Mouse (Mus musculus): ENCODE results near the gene Auts2. TPM values are rescaled to one million over a fixed set of nuclear protein-coding genes. Genes with fewer than 3 reads are reported as not detected.

Gene Auts2
- total RNA-seq, 2 experiments from 2014 or later: 33.6 to 40.6 TPM

DNA sequence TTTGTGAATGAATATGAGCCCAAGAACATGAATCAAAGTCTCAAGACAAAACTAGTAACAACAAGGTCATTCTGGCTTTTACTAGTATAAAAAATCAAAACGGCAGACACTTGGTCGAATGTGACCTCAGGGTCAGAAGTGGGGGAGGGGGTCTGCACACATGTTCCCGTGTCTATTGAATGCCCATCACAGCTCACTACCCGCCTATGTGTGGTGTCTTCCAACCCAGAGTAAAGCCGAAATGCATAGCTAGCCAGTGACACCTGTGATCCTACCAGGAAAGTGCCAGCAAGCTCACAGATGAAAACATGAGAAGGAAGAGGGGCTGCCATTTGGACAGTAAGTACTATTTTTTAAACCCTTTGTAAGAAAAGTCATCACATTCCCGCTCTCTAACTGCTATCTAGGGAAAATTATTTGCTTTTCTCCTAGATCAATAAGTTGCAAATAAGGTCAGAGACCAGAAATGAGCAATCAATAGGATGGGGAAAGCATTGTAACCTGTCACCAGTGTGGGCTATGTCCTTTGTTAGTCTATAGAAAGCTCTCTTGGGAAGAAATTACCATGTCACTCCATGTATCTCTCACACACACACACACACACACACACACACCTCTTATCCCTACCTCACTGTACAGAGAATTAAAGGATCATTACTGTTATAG lies 94.6 kb downstream of the Auts2 start:
- no peak for DNase-seq

DNA sequence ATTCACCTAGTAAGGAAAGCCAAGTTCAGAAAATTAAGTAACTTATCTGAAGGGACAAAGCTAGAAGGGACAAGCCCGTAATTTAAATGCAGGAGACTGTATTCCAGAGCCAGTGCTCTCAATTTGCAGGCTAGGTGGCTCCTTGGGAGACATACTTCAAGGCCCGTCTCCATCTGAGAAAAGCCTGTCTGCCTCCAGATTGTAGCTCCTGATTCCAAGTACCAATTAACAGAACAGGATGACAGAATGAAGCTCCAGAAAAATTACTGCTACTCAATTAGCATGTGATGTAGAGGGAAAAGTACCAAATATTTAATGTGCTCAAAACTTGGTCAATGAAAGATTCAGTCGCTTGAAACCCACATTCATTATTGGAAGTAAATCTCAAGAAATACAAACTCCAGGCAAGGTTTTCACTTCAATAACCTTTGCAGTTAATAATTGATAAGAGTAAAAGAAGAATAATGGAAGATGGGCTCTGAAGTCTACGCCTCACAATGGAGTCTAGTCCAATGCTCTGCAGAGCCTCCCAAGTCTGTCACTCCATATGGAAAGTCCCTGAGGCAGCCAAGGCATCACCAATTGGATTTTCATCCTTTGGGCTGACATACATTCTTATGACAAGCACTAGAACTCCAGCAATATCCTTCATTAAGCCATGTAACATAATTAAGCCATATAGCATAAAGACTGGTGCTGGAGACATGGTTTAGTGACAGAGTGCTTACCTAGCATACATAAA lies 97.8 kb downstream of the Auts2 start:
- no peak for DNase-seq

DNA sequence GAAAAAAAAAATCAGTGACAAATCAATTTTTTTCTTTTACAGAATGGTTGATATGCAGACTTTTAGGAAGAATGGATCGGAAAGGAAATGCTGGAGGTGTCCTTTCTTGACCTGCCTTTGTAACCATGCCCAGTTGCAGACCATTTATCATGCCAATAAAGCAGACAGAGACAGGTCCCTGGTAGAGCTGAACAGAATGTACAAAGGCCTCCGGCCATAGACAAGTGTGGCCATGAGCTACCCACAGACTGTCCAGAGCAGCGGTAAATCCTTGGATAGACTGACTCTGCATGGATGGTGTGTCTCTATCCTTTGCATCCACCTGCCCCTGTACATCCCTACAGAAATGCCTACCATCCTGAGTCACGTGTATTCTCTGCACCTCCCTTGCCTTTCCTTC lies 100.2 kb downstream of the Auts2 start:
- DNase-seq: peak; percentile 20 to 29

DNA sequence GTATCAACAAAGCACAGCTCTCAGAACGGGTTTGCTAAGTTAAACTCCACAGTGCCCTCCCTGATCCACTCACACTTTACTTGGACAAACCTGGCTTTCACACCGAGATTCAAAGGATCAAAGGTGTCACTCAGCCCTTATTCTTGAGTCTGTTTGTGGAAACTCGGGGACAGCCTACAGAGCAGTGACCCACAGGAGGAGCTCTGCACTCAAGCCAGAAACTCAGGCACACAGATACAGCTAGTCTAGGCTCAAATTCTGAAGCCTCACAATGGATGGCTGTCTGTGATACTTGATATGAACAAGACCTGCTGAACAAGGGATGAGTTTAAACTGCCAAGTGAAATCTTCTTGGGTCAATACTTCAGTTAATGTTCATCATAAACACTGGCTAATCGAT lies 104.7 kb downstream of the Auts2 start:
- peak in 1 of 2 experiments; percentile 10 for DNase-seq

DNA sequence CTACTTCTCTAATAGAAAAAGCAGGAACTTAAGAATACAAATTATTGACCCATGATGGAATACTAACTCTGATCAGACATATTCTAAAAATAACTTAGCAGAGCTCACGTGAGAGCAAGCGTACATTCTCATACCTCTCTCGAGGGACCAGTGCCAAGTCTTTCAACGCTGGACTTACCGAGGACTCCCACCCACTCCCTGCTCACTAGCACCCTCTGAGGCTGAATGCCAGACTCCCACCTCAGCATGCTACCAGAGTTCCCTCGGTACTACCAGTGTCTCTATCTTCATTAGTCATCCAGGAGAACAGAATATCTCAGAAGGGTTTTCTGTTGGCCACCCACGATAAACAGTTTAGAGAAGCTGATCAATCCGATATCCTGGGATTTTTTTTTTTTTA lies 105.2 kb downstream of the Auts2 start:
- DNase-seq: no peak

DNA sequence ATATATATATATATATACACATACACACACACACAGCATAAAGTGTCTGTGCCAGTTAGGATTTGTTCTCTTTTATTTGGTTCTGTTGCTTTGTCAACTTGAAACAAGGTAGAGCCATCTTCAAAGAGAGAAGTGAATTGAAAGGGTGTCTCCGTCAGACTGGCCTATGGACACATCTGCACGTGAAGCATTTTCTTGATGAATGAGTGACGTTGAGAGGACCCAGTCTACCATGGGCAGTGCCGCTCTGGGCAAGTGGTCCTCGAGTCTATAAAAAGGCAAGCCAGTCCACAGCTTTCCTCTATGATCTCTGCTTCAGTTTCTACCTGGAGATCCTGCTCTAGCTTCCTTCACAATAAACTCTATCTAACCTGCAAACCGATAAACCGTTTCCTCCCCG lies 105.7 kb downstream of the Auts2 start:
- no peak for DNase-seq

DNA sequence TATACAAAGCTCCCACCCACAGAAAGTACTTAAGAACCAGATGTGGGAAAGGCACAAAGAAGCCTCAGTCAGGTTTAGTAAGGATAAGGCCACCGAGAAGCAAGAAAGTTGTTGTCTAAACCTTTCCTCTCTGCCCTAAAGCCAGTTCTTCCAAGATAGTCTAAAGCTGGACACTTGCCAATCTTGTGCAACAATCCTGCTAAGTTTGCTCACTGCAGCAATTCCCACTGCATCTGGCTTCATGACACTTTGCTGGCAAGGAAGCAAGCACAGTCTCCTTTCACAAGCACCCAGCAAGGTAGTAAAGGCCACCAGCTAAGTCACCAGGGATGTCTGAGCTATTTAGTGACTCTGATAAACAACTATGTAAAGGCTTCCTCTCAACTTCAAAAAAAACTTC lies 106.2 kb downstream of the Auts2 start:
- DNase-seq: peak; percentile 58 to 68

DNA sequence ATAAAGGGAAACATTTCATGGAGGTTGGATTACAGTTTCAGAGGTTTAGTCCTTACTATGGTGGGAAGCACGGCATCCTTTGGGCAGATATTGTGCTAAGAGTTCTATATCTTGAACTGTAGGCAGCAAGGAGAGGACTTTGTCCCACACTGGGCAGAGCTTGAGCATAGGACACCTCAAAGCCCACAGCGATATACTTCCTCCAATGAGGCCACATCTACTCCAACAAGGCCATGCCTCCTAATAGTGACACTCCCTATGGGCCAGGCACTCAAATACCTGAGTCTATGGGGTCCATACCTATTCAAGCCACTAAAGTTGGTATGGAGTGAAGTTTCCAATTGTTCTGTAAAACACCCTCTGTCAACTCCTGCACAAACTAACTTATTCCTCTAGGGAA lies 106.7 kb downstream of the Auts2 start:
- DNase-seq: no peak

DNA sequence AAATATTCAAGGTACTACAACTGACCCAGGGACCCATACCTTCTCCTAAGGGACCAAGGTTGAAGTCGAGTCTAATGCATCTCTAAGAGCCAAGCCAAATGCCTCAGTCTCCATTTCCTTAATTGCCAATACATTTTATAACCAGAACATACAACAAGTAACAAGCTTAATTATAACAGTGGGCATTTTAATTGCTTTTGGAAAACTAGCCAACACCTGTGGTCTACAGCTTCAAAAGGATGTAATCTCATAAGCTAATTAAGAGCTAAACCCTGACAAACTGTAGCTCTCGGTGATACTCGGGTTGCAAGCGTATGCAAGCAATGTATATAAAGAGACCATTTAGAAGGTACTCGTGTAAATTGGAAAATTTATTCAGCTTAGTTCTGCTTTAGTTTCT lies 107.7 kb downstream of the Auts2 start:
- DNase-seq: no peak

DNA sequence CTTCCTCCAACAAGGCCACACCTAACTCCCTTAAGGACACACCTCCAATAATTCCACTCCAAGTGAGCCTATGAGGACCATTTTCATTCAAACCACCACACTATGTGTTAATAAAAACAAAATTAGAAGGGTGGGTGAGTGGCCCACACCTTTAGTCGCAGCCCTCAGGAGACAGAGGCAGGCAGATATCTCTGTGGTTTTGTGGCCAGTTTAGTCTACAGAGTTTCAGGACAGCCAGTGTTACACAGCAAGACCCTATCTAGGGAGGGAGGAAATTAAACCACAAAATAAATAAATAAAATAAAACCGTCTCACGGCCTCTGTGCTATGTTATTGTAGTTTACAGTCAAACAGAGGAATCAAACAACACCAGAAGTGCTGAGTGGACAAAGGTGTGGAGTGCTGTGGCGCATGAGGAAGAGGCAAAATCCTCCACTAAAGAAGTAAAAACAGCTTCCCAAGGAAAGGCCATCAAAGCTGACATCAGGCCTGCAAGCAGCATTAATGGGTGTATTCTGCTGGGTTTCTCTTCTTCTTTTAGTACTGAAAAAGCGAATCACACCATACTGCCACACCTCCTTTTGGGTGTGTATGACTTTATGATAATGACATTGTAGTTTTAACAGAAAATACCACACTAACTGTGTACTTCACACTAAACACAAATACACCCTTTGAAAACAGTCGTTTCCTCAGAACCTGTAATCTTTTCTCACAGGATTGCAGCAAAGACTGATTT lies 109.6 kb downstream of the Auts2 start:
- no peak for DNase-seq

DNA sequence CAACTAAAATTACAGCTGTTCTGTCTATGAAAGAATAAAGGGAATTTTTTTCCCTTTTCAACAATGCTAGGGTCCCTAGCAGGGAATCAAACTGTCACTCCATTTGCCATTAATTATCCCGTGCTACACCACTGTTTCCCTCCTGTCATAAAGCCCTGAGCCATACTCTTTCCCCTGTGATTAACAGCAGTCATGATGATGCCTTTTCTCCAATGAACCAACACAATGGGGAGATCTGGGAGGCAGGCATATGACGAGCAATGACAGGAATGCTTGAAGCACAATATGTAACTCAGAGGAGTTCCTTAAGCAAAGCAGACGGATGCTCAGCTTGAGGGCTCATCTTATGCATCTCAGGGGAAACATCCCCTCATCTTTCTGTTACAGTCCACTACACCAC lies 113.8 kb downstream of the Auts2 start:
- no peak for DNase-seq

DNA sequence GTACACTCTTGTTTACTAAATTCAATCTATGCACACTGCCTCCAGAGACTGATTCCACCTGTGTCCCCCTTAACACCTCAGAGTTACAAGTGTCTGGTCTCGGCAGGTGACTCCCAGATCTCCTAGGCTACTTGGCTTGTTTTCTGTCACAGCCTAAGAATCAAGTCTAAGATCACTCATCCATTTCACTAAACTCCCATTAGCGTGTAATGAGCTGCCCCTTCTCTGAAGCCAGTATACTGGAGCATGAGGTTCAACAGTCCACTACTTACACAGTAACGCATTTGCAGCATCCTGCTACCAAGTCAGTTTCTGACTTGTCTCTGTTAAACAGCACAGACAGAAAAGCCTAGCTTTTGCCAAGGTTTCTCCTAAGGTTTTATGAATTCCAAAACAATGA lies 116.8 kb downstream of the Auts2 start:
- DNase-seq: no peak

DNA sequence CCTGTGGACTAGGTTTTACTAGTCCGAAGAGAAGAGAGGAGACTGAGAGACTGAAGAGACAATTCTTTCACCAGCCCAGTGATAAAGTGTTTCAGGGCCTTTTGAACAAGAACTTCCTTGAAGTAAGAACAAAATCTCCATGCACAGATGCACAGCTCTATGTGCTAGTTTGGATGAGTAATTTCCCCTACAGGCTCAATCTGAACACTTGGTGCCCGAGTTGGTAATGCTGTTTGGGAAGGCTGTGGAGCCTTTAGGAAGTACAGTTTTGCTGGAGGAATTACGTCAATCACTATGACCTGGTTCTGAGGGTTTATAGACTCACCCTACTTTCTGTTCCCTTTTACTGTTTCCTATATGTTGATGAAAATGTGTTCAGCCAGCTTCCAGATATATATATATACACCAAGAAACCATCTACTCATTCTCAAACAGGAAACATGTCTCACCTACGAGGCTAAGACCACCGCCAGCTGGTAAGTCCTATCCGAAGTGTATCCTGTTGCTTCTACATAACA lies 117.3 kb downstream of the Auts2 start:
- no peak for DNase-seq

DNA sequence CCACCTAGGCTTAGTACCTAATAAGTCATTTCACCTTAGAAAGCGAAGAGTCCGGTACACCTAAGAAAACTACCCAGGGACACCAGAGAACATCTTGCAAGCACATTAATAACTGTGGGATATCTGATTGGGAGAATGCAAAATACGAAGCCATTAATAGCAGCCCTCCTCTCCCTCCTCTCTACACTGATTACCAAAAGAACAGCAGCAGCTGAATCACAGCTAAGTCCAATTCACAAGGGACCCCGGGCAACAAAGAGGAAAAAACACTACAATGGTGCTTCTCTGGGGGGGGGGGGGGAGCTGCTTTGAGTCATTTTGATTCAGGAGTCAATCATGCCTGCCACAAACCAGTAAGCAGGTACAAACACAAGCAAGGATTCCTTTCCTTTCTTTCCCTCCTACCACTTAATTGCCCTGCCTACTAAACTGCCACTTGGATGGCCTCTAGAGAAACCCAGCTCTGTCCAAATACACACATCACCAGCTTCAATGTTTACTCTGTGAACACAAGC lies 132.7 kb downstream of the Auts2 start:
- DNase-seq: no peak

DNA sequence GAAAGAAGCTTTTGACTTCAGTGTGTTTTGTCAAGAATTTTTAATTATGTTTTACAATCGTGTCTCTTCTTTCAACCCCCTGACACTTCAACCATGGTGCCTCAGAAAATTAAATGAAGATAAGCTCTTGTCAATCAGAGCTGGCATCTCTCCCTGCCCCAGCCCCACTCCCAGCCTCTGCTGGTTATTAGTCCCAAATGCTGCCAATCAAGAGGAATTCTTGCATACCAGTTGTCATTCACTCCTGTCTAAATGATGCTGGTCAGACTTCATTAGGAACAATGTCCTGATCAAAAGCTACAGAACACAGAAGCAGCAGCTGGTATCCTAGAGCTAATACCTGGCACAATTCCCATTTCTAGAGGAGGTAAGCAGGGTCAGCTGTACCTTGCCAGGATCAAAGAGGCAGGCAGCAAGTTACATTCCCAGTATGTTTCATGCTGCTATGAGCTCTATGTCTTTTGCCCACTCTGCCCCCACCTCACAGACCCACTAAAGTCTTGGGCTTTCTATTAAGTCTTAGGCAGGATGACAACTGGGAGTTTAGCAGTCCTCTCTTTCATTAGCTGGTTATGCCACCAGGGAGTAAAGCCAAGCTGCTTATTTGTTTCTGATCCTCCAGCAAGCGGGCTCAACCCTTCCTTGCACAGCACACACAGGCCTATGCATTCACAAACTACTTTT lies 134.1 kb downstream of the Auts2 start:
- no peak for DNase-seq

DNA sequence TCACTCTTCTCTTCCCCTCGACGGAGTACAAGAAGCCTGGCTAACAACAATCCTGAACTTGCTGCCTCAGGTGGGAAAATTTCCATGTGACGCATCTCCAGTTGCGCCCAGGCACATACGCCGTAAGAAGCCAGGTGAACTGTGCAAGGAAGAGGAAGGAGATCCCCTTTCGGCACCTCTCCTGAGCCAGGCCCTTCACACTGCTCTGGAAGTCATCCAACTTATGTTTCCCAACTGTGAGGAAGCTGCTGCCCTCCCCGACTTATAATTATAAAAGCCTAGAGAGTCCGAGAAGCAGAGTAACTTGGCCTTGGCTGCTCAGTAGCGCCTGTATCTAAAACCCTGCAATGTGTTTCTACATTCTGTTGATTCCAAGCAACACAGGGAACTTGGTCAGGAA lies 142.6 kb downstream of the Auts2 start:
- no peak for DNase-seq

DNA sequence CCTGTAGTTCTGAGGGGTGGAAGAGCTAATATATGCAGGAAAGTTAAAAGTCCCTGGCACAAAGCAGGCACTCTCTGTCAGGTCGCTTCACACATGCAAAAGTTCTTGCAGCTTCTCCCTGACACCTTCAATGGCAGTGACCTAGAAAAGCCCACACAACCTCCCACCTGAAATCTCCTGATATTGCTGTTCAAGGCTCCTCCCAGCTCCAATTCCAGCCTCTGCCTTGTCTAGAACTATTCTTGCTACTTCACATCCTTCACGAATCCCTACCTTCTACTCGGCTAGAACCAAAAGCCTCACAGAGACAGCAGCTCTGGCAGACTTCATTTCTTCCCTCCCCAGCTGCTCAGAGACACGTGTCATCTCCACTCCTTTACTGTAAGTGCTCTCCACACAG lies 143.7 kb downstream of the Auts2 start:
- DNase-seq: no peak

DNA sequence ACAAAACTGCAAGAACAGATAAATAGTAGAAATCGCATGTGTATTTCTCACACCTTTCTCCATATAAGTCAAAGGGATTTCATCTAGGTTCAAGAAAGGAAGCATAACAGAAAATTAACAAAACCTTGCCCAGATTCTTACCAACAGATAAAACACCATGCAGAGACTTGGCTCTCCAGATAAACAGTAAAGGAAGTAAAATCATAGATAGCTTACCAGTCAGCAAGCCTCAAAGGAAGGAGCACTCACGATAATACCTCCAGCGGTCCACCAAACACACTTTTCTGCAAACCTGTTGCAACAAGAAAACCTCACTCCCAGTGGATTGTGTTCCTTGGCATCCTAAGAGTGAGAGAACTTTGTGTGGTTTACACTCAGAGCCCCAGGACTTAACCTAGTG lies 147.2 kb downstream of the Auts2 start:
- no peak for DNase-seq

DNA sequence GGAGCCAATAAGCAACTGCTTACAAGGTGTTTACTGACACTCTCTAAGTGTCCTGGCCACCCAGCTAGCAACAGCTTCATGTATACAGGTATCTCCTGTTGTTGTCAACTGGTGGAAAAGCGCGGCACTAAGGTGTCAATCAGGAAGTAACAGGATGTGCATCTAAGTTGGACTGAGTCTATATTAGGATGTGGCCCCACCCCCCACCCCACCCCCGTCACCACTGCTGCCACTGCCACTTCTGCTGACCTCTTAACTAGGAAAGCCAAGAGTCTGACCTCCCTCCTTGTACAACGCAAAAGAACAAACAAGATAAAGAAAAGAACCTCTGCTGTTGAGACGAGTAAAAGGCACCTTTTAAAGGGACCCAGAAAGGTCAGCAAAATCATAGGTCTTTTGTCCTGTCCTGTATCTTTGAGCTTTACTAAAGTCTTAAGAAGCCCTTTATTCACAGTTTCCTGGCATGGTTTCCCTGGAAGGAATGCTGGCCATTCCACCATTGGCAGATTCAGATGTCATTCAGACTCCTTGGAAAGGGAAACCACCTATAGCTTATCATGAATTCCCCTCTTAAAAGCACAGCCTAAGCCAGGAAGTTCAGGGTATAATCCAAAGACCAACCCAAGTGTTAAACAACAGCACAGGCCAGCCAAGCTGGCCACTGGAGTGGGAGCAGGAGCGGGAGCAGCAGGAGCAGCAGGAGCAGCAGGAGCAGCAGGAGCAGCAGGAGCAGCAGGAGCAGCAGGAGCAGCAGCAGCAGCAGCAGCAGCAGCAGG lies 148.2 kb downstream of the Auts2 start:
- no peak for DNase-seq

DNA sequence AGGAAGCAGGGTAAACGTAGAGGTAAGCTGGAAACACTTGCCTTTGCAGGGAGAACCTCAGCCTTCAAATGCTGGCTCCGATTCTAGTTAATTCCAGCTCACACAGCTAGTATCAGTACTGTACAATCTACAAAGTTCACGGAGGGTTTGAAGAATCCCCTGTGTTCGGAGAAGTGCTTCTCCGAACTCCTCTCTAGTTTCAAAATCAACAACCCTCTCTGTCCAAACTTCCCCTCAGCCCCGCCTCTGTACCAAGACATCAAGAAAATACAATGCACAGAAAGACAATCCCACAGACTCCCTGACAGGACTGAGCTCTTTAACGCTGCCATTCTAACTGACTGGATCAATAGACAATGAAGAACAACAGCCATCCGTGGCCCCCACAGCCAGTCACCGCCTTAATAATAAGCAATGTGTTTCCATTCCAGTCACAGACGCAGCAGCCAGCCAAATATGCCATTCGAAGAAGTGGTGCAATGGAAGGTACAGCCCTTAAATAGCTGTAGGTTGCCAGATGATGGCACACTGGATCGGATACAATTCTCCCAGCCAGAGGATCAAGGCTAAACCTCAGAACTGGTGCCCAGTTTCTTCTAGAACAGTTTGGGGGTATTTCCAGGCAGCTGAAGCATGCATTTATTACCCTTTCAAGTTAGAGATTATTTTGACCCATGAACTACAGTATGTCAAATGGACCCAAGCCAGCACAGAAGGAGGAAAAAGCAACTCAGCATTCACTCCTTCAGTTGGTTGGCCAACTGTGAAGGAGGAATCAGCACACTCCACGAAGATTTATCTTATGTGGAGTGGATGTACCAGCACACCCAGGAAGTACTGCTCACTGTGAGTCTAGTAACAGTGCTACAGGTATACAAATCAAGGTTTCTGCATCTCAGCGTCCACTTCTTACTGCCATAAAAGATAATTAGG lies 151.0 kb downstream of the Auts2 start:
- DNase-seq: peak; percentile 6 to 17
